Mouse (Mus musculus) forebrain, postnatal 0 days (tissue): ENCODE results near the gene Lmx1b. TPM values are rescaled to one million over a fixed set of nuclear protein-coding genes. Genes with fewer than 3 reads are reported as not detected.
A peak's percentile ranks its signal among the peaks of the same experiment; 100 is the strongest.

Experiments
- ATAC-seq: fragments of 200-750 bp; cut with Nextera tagmentation; 2 replicates; pipeline ENCODE4 v1.8.0; 2017; ENCODE audit warnings: mild to moderate bottlenecking, moderate library complexity
- DNase-seq: peaks from one replicate; pipeline ENCODE4 v3.0.0-alpha.2; 2015
- H3K27ac ChIP-seq: fragments of 300-500 bp; sonication (generic); 2 replicates; pipeline ENCODE4 v1.5.1; 2014; ENCODE audit warnings: low read depth, mild to moderate bottlenecking, antibody characterized with exemption, low read length, moderate library complexity, mixed read lengths
- H3K27me3 ChIP-seq: fragments of 300-500 bp; sonication (generic); 2 replicates; pipeline ENCODE4 v1.6.1; 2014; ENCODE audit warnings: mild to moderate bottlenecking, low read length, mixed read lengths; ENCODE audit not compliant: insufficient read depth
- H3K36me3 ChIP-seq: fragments of 300-500 bp; sonication (generic); 2 replicates; pipeline ENCODE4 v1.6.1; 2014; ENCODE audit warnings: mild to moderate bottlenecking, moderate library complexity; ENCODE audit not compliant: insufficient read depth
- H3K4me1 ChIP-seq: fragments of 300-500 bp; sonication (generic); 2 replicates; pipeline ENCODE4 v1.6.1; 2014; ENCODE audit warnings: antibody characterized with exemption; ENCODE audit not compliant: insufficient read depth
- H3K4me2 ChIP-seq: fragments of 300-500 bp; sonication (generic); 2 replicates; pipeline ENCODE4 v1.6.1; 2014; ENCODE audit warnings: low read depth, mild to moderate bottlenecking, moderate library complexity
- H3K4me3 ChIP-seq: fragments of 300-500 bp; sonication (generic); 2 replicates; pipeline ENCODE4 v1.5.1; 2014; ENCODE audit warnings: low read depth, low read length, mixed read lengths
- H3K9ac ChIP-seq: fragments of 300-500 bp; sonication (generic); 2 replicates; pipeline ENCODE4 v1.6.1; 2014; ENCODE audit warnings: mild to moderate bottlenecking
- H3K9me3 ChIP-seq: fragments of 300-500 bp; sonication (generic); 2 replicates; pipeline ENCODE4 v1.6.1; 2016; ENCODE audit warnings: low read length
- CTCF ChIP-seq: sonication (generic); IDR thresholded peaks from 2 replicates; pipeline ENCODE4 v1.5.1; 2016; ENCODE audit warnings: antibody characterized with exemption, control low read depth, low read depth
- whole genome bisulfite sequencing: fragments of 180-500 bp; shearing (Covaris S2); extraction: QIAGEN DNeasy Blood & Tissue Kit; methylation state at CpG from one replicate; pipeline ENCODE4 v1.1.7; 2014; 5-methylcytosine and 5-hydroxymethylcytosine counted together
- polyA plus RNA-seq: library from polyadenylated mRNA; unstranded; fragments of >200 nt; fragmentation: Nextera tagmentation; extraction: Ambion mirVana; gene quantifications from 2 replicates; pipeline ENCODE4 v1.2.1, GENCODE M21; 2015
- total RNA-seq: library from RNA; depleted of rRNA; stranded (reverse); fragments of >200 nt; gene quantifications from 2 replicates; pipeline ENCODE4 v1.2.3, GENCODE M21; 2014

The Lmx1b gene
- total and polyA plus RNA-seq, 2 experiments from 2014 or later: 0.24 to 2.0 TPM

DNA sequence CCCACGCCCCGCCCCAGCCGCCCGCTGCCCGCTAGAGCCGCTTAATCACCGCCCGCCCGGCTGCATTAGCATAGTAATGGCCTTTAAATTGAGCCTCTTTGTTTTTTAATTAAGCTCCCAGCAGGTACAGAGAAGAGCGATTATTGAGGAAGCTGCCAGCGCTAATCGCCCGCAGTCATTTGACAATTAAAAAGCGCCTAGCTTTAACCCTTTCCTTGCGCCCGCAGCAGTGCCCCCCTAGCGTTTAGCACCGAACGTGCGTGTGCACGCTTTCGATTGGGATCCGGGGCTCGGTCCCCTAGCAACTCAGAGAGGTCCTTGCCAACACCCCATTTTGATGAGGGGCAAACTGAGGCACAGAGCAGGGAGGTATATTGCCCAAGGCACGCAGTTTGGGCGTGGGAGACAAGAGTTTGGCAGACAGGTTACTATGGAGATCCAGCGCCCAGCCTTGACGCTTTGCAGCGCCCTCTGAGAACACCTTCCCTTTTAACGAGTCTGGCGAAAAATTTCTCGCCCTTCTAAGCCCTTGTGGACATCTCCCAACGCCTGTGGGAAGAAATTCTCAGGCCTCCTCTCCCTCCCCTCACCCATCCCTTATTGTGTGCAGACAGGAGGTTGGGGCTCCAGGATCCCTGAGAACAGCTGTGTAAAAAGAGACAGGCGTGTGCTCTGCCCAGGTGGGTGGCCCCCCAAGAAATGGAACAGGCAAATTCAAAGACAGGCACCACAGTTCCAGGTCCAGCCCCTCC, 59.4 kb downstream of the Lmx1b start:
- peaks cover 55% of the 10 kb centered on the region for H3K27me3 ChIP-seq

DNA sequence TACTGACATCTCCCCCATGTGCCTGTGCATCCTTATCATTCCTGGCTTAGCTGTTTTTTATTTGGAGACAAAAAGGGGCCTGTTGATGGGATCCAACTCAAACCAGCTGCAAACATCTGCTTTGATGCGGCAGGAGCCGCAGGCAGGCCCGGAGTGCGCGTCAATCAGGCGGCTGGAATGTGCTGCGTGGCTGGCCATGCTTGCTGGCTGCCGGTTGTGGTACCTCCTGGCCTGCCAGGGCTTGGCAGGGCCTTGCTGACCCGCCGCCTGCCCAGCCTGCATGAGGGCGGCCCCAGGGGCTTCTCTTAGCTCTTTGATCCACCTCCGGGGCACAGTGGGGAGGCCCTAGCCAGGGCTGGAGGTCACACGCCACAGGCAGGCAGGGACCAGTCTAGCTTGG, 64.9 kb downstream of the Lmx1b start:
- Histone ChIP-seq H3K4me1 (peaks cover 2% of the 10 kb centered on the region; the same call in 1 of the 2 replicates), H3K36me3 (no peaks in the 10 kb centered on the region), H3K4me3 (no peak overlapping the region), H3K9ac (no peak overlapping the region), H3K27me3 (peaks cover 35% of the 10 kb centered on the region), H3K4me2 (no peak overlapping the region), H3K27ac (no peak overlapping the region), H3K9me3 (no peaks in the 10 kb centered on the region)
- 28% methylated on average over 13 of the region's 13 CpGs for WGBS
- DNase-seq (no peak), ATAC-seq (no peak)
- no peak for TF ChIP-seq CTCF

More for the DNA sequence above, 59.4 kb downstream of the Lmx1b start:
- H3K9me3 ChIP-seq: no peaks in the 10 kb centered on the region
- TF ChIP-seq CTCF: peak; percentile 51
- peak overlapping the region; percentile 37 for H3K9ac ChIP-seq
- under 1% methylated on average over 34 of the region's 34 CpGs for WGBS
- DNase-seq (peak; percentile 71), ATAC-seq (peak; percentile 52)
- H3K36me3 ChIP-seq: no peaks in the 10 kb centered on the region
- H3K4me2 ChIP-seq: peak overlapping the region; percentile 58
- 0 out of 2 replicates have a peak, but pooled peaks cover 7% of the 10 kb centered on the region for H3K4me1 ChIP-seq
- no peak overlapping the region for H3K27ac ChIP-seq
- peak overlapping the region; percentile 35 for H3K4me3 ChIP-seq

DNA sequence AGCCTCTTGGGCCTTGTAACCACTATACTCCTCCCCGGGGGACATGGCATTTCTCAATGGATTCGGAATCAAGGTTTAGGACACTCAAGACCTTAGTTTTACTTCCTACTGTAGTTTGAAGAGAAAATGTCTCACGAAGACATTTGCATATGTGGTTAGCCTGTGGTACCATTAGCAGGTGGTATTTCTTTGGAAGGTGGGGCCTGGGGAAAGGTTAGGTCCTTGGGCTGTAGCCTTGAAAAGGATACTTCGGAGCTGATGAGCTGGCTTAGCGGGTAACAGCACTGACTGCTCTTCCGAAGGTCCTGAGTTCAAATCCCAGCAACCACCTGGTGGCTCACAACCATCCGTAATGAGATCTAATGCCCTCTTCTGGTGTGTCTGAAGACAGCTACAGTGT, 67.2 kb downstream of the Lmx1b start:
- no peaks in the 10 kb centered on the region; the same call in 1 of the 2 replicates for H3K4me1 ChIP-seq
- H3K9ac ChIP-seq: no peak overlapping the region
- no peak overlapping the region for H3K4me3 ChIP-seq
- no peak for ATAC-seq
- H3K36me3 ChIP-seq: no peaks in the 10 kb centered on the region
- H3K9me3 ChIP-seq: no peaks in the 10 kb centered on the region
- H3K27me3 ChIP-seq: peaks cover 29% of the 10 kb centered on the region
- no peak overlapping the region for H3K4me2 ChIP-seq
- no peak for TF ChIP-seq CTCF
- no peak for DNase-seq
- no peak overlapping the region for H3K27ac ChIP-seq
- 95% methylated on average over 7 of the region's 7 CpGs for WGBS

DNA sequence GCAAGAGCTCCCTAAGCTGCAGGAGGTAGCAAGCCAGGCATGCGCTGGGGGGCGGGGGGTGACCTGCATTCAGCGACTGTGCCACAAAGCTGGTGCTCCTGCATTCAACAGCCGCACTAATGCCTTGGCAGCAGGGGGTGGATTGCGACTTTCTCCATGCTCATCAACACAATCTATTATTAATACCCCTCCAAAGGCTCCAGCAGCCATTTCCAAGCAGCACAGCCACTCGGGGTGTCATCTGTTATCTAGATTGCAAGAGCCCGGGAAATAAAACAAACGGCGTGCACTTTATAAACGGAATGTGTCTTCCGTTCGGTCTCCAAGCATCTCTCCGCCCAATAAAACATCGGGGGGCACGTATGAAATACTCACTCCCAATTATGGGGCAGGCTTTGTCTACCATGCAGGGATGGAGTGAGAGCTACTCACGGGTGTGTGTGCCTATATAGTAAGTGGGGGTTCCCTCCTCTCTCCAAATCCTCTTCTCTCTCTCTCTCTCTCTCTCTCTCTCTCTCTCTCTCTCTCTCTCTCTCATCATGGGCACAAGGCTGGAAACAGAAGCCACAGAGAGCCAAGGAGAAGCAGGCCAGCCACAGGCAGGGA, 69.0 kb downstream of the Lmx1b start:
- no peak overlapping the region for H3K27ac ChIP-seq
- H3K27me3 ChIP-seq: peaks cover 13% of the 10 kb centered on the region
- no peaks in the 10 kb centered on the region for H3K36me3 ChIP-seq
- TF ChIP-seq CTCF: no peak
- ATAC-seq (peak; percentile 59), DNase-seq (peak; percentile 56)
- peak overlapping the region; percentile 21; the same call in 1 of the 2 replicates for H3K4me2 ChIP-seq
- WGBS: 21% methylated on average over 16 of the region's 16 CpGs
- no peaks in the 10 kb centered on the region for H3K9me3 ChIP-seq
- no peak overlapping the region for H3K9ac ChIP-seq
- H3K4me1 ChIP-seq: no peaks in the 10 kb centered on the region; the same call in 1 of the 2 replicates
- H3K4me3 ChIP-seq: no peak overlapping the region

DNA sequence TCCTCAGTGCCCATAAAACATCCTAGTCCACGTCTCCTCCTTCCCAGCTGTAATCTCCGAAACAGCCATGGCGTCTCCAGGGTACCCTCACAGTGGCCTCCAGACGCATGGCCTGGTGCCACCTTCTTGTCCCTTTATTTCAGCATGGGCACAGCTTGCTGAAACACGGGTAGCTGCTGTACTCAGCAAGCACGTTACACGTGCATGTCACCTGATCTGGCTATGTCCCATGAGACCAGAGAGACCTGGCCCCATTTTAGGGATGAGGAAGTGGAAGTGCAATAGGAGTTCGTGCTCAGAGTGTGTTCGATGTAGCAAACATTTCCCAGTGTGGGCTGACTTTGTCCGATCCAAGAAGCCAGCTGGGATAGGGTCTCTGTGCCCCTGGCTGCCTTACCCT, 70.6 kb downstream of the Lmx1b start:
- Histone ChIP-seq H3K4me2 (no peak overlapping the region), H3K4me3 (no peak overlapping the region), H3K27me3 (peaks cover 6% of the 10 kb centered on the region), H3K4me1 (no peaks in the 10 kb centered on the region; the same call in 1 of the 2 replicates), H3K36me3 (no peaks in the 10 kb centered on the region), H3K9me3 (no peaks in the 10 kb centered on the region), H3K27ac (no peak overlapping the region), H3K9ac (no peak overlapping the region)
- DNase-seq (no peak), ATAC-seq (no peak)
- 71% methylated on average over 10 of the region's 10 CpGs for WGBS
- TF ChIP-seq CTCF: no peak

DNA sequence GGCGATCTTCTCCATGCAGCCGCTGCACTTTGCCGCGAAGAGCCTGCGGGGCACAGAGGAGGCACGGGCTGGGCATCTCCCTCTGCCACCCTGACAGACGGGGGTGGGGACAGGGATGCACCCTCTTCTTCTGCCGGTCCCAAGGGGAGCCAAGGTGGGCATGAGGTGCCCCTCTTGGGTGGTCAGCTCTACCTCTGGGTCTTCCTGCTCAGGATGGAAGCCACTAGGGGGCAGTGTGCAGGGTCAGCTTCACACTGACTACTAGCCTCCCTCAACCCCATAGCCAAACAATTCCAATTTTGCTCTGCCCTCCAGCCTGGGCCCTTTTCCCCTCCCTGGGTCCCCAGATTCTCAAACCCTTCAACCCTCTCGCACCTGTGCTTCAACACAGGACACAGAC, 71.1 kb downstream of the Lmx1b start:
- Histone ChIP-seq H3K36me3 (no peaks in the 10 kb centered on the region), H3K4me2 (no peak overlapping the region), H3K27me3 (peaks cover 6% of the 10 kb centered on the region), H3K27ac (no peak overlapping the region), H3K4me3 (no peak overlapping the region), H3K9ac (no peak overlapping the region), H3K4me1 (no peaks in the 10 kb centered on the region; the same call in 1 of the 2 replicates), H3K9me3 (no peaks in the 10 kb centered on the region)
- TF ChIP-seq CTCF: peak; percentile 58
- 34% methylated on average over 9 of the region's 9 CpGs for WGBS
- DNase-seq (no peak), ATAC-seq (no peak)

DNA sequence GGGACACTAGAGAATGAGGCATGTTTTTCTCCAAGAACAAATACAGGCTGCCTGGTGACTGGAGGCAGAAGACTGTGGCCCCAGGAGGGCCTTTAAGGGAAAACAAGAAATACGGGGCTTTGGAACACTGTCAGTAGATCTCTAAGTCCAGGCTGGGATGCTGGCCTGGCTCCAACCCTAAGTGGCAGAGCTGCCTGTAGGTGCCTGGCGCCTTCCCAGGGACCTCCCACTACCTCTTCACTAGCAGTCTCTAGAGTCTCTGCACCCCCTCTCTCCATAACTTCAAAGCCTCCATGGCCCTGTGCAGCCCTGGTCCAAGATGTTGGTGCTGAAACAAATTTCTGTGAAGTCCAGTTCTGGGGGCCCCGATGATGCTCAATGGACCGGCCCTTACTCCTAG, 74.4 kb downstream of the Lmx1b start:
- Histone ChIP-seq H3K9ac (no peak overlapping the region), H3K4me2 (no peak overlapping the region), H3K9me3 (no peaks in the 10 kb centered on the region), H3K27me3 (peaks cover 6% of the 10 kb centered on the region), H3K36me3 (no peaks in the 10 kb centered on the region), H3K4me1 (no peaks in the 10 kb centered on the region), H3K27ac (no peak overlapping the region), H3K4me3 (no peak overlapping the region)
- no peak for DNase-seq
- no peak for ATAC-seq
- no peak for TF ChIP-seq CTCF
- 44% methylated on average over 4 of the region's 4 CpGs for WGBS
